Mouse (Mus musculus) heart, postnatal 0 days (tissue): ENCODE measurements at regions not wholly inside any gene's neighbourhood (a gene's known extent, or its start where the extent isn't known, plus 50 kb on each side); places are given as distances from the start of the nearest gene placed in this dataset.

ENCODE experiments used
- ATAC-seq: fragments of 200-750 bp; cut with Nextera tagmentation; 2 replicates; pipeline ENCODE4 v1.8.0; 2017; ENCODE audit warnings: low read depth, moderate number of reproducible peaks, moderate library complexity; ENCODE audit not compliant: insufficient read depth
- DNase-seq: peaks from one replicate; pipeline ENCODE4 v3.0.0-alpha.2; 2016; ENCODE audit warnings: low spot score
- H3K27ac ChIP-seq: fragments of 300-500 bp; sonication (generic); 2 replicates; pipeline ENCODE4 v1.5.1; 2014; ENCODE audit warnings: low read depth, mild to moderate bottlenecking
- H3K27me3 ChIP-seq: fragments of 300-500 bp; sonication (generic); 2 replicates; pipeline ENCODE4 v1.6.1; 2014; ENCODE audit warnings: low read length, mixed read lengths; ENCODE audit not compliant: control insufficient read depth, insufficient read depth
- H3K36me3 ChIP-seq: fragments of 300-500 bp; sonication (generic); replicated peaks from 2 replicates; pipeline ENCODE4 v1.6.1; 2014; ENCODE audit warnings: low read length, mixed read lengths; ENCODE audit not compliant: control insufficient read depth, insufficient read depth
- H3K4me1 ChIP-seq: fragments of 300-500 bp; sonication (generic); 2 replicates; pipeline ENCODE4 v1.6.1; 2014; ENCODE audit warnings: antibody characterized with exemption; ENCODE audit not compliant: control insufficient read depth, insufficient read depth
- H3K4me2 ChIP-seq: fragments of 300-500 bp; sonication (generic); 2 replicates; pipeline ENCODE4 v1.6.1; 2014; ENCODE audit warnings: low read depth, mild to moderate bottlenecking, low read length, moderate library complexity
- H3K4me3 ChIP-seq: fragments of 300-500 bp; sonication (generic); 2 replicates; pipeline ENCODE4 v1.5.1; 2014; ENCODE audit warnings: low read depth, low read length
- H3K9ac ChIP-seq: fragments of 300-500 bp; sonication (generic); replicated peaks from 2 replicates; pipeline ENCODE4 v1.6.1; 2014; ENCODE audit warnings: low read depth, low read length, mixed read lengths
- H3K9me3 ChIP-seq: fragments of 300-500 bp; sonication (generic); replicated peaks from 2 replicates; pipeline ENCODE4 v1.6.1; 2016; ENCODE audit warnings: low read length; ENCODE audit not compliant: control insufficient read depth
- CTCF ChIP-seq: IDR thresholded peaks from 2 replicates; pipeline ENCODE4 v1.5.1; 2016; ENCODE audit warnings: antibody characterized with exemption, control low read depth, low read depth
- EP300 ChIP-seq: IDR thresholded peaks from 2 replicates; pipeline ENCODE4 v1.6.1; 2016; ENCODE audit warnings: antibody characterized with exemption, low read depth
- WGBS: fragments of 180-500 bp; shearing (Covaris S2); extraction: QIAGEN DNeasy Blood & Tissue Kit; methylation state at CpG from one replicate; pipeline ENCODE4 v1.1.7; 2014; 5-methylcytosine and 5-hydroxymethylcytosine counted together

- no peak overlapping the region for H3K4me2 ChIP-seq
- no peaks in the 10 kb centered on the region for H3K36me3 ChIP-seq
- no peak overlapping the region for H3K27ac ChIP-seq
- no peaks in the 10 kb centered on the region for H3K9me3 ChIP-seq
- DNase-seq = no peak
- TF ChIP-seq CTCF = no peak
- H3K4me1 ChIP-seq = no peaks in the 10 kb centered on the region
- ATAC-seq = no peak
- no peak overlapping the region for H3K4me3 ChIP-seq
- H3K27me3 ChIP-seq = no peaks in the 10 kb centered on the region
- 81% methylated on average over 5 of the region's 5 CpGs for WGBS
- H3K9ac ChIP-seq = no peak overlapping the region
These were observed 65.7 kb downstream of the Polr2m start for GRCm38 (mm10) chr9:71420064-71420463.

GRCm38 (mm10) chr9:71418531-71418930, 67.2 kb downstream of the Polr2m start:
- Histone ChIP-seq H3K9me3 (no peaks in the 10 kb centered on the region), H3K9ac (no peak overlapping the region), H3K27ac (no peak overlapping the region), H3K4me2 (no peak overlapping the region), H3K4me3 (no peak overlapping the region), H3K36me3 (no peaks in the 10 kb centered on the region), H3K4me1 (no peaks in the 10 kb centered on the region), H3K27me3 (no peaks in the 10 kb centered on the region)
- ATAC-seq = no peak
- DNase-seq = no peak
- WGBS = 80% methylated on average over 4 of the region's 4 CpGs
- TF ChIP-seq EP300 (no peak), CTCF (no peak)

DNA sequence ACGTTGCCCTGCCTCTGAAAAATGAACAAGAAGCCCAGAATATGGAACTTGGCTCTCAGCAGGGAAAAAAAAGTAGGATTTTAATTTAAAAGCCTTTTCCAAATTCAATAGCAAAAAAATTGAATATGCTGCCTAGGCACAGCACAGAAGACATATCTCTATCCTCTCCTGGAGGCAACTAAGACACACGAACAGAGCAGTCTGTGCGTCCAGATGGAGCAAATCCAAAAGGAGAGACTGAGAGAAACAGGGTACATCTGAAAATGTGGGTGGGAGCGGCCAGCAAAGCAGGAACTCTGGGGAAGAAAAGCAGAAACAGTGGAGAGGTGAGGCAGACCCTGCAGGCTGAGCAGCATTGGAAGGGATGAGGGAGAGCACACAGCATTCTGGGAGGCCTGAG, 68.5 kb downstream of the Polr2m start:
- H3K9ac ChIP-seq = no peak overlapping the region
- no peak for ATAC-seq
- H3K4me2 ChIP-seq = no peak overlapping the region
- no peaks in the 10 kb centered on the region for H3K9me3 ChIP-seq
- TF ChIP-seq EP300 = no peak
- no peak for TF ChIP-seq CTCF
- H3K27me3 ChIP-seq = no peaks in the 10 kb centered on the region
- no peaks in the 10 kb centered on the region for H3K4me1 ChIP-seq
- WGBS = 68% methylated on average over 4 of the region's 4 CpGs
- no peak overlapping the region for H3K4me3 ChIP-seq
- DNase-seq = no peak
- H3K36me3 ChIP-seq = no peaks in the 10 kb centered on the region
- H3K27ac ChIP-seq = no peak overlapping the region

- ATAC-seq = no peak
- H3K9ac ChIP-seq = no peak overlapping the region
These were observed 74.6 kb downstream of the Polr2m start for GRCm38 (mm10) chr9:71411171-71411570.

GRCm38 (mm10) chr9:71409925-71410324, 75.8 kb downstream of the Polr2m start:
- H3K27me3 ChIP-seq = no peaks in the 10 kb centered on the region; the same call in 1 of the 2 replicates
- H3K4me2 ChIP-seq = no peak overlapping the region
- H3K4me3 ChIP-seq = no peak overlapping the region
- DNase-seq (no peak), ATAC-seq (no peak)
- WGBS = 76% methylated on average over 1 of the region's 1 CpGs
- H3K36me3 ChIP-seq = no peaks in the 10 kb centered on the region
- no peak for TF ChIP-seq CTCF
- H3K27ac ChIP-seq = no peak overlapping the region
- H3K9ac ChIP-seq = no peak overlapping the region
- peaks cover 6% of the 10 kb centered on the region for H3K9me3 ChIP-seq
- H3K4me1 ChIP-seq = no peaks in the 10 kb centered on the region

More at GRCm38 (mm10) chr9:71411171-71411570, 74.6 kb downstream of the Polr2m start:
- H3K4me3 ChIP-seq = no peak overlapping the region
- no peak overlapping the region for H3K27ac ChIP-seq
- WGBS = 68% methylated on average over 1 of the region's 1 CpGs
- no peak for DNase-seq
- no peaks in the 10 kb centered on the region for H3K36me3 ChIP-seq
- no peak overlapping the region for H3K4me2 ChIP-seq
- TF ChIP-seq EP300 (no peak), CTCF (no peak)
- H3K27me3 ChIP-seq = no peaks in the 10 kb centered on the region; the same call in 1 of the 2 replicates
- no peaks in the 10 kb centered on the region for H3K4me1 ChIP-seq
- peaks cover 6% of the 10 kb centered on the region for H3K9me3 ChIP-seq

DNA sequence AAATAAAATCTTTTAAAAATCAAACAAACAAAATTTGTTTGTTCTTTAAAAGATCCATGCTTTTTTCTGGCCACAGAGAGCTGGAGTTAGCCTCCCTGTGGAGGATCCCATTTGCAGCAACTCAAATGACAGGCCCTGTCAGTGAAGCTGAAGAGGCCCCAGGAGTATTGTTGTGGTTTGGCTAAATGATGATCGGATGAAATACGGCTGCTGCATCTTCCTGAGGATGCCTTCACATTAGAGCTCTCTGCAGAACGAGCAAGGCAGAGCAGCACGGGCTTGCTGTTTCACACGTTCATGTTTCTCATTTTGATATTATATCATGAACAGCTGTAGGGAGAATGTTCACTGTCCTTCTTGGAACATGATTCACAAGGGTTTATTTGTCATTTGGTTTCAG, 76.8 kb downstream of the Polr2m start:
- no peak overlapping the region for H3K9ac ChIP-seq
- H3K27me3 ChIP-seq = no peaks in the 10 kb centered on the region; the same call in 1 of the 2 replicates
- H3K4me2 ChIP-seq = no peak overlapping the region
- H3K4me1 ChIP-seq = no peaks in the 10 kb centered on the region
- H3K4me3 ChIP-seq = no peak overlapping the region
- TF ChIP-seq CTCF = no peak
- no peak for TF ChIP-seq EP300
- peaks cover 6% of the 10 kb centered on the region for H3K9me3 ChIP-seq
- H3K27ac ChIP-seq = no peak overlapping the region
- ATAC-seq (no peak), DNase-seq (no peak)
- H3K36me3 ChIP-seq = no peaks in the 10 kb centered on the region
- WGBS = 74% methylated on average over 5 of the region's 5 CpGs
